Mouse (Mus musculus) adrenal gland, postnatal 25 days (tissue): ENCODE measurements around the gene Msantd2. TPM values are rescaled to one million over a fixed set of nuclear protein-coding genes. Genes with fewer than 3 reads are reported as not detected.

Experiments used
- DNase-seq: peaks from one replicate; pipeline ENCODE4 v3.0.0; 2021; ENCODE audit warnings: mixed read lengths
- total RNA-seq: library from RNA; stranded (reverse); gene quantifications from 2 replicates; pipeline ENCODE4 v1.2.3, GENCODE M21; 2021

Gene Msantd2
- total RNA-seq, 1 experiment from 2014 or later: 28.7 TPM

DNA sequence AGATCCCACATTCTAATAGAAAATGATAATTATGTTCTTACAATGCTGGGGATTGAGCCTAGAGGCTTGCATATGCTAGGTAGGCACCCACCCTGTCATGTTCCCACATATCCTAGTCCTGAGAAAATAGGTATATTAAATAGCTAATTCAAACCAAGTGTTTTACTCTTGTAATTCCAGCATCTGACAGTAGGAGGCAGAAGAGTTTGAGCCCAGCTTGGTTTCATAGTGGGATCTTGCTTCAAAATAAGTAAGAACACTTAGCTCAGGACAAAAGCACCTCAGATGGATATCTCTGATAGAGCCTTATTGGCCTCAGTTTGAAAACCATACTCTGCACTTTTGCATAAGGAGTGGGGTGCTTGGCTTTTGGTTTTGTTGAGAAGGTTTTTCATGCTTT, 15.2 kb downstream of the Msantd2 start:
- DNase-seq: no peak

DNA sequence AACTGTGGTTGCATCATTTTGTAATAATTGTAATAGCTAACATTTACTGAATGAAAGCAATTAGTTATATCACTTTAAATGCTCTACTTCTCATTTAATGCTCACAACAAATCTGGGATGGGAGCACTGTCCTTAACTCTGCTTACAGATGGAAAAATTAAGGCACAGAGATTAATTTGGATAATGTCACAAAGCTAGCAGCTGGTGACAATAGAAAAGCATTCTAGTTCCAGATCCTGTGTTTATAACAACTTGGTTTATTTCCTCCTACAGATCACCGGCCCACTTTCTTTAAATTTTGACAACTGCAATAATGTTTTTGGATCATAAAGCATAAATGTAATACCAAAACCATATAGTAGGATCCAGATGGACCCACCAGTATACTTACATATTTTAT, 16.9 kb downstream of the Msantd2 start:
- DNase-seq: no peak

DNA sequence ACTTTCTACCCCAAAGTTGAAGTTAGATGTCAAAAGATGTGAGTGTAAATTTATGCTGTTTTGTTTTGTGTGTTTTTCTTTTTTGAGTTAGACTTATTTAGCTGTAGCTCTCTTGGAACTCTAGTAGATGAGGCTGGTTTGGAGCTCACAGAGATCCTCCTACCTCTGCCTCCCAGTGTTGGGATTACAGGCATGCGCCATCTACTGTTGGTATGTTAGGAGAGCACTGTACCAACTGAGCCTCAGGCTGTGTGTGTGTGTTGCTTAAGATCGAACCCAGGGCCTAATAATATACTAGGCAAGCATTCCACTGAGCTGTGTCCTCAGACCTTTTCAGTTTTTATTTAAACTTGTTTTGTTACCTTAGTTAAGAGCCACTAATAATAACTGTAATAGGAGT, 23.0 kb downstream of the Msantd2 start:
- no peak for DNase-seq

DNA sequence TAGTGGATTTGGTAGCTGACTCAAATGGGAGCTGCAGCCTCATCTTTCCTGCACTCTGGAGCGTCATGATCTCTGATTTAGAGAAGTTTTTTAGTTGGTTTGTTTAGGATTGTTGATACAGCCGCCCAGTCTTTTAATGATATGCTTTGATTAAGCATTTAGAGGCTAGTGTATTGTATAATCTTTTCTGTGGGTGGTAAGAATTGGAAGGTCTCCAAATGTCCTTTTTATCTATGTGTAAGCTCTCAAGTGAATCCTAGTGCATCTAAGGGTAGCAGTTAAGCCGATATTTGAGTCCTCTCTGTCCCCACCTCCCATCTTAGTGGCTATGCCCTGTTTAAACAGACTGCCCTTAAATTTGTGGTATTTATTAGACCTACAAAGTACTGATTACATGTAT, 25.3 kb downstream of the Msantd2 start:
- no peak for DNase-seq

- DNase-seq: no peak
Measured at GRCm38 (mm10) chr9:37517467-37517866, 28.3 kb downstream of the Msantd2 start.

GRCm38 (mm10) chr9:37518991-37519390, 29.9 kb downstream of the Msantd2 start:
- no peak for DNase-seq

- DNase-seq: no peak
Measured at GRCm38 (mm10) chr9:37519995-37520394, 30.9 kb downstream of the Msantd2 start.

- DNase-seq: no peak
Measured at GRCm38 (mm10) chr9:37525461-37525860, 36.3 kb downstream of the Msantd2 start.

GRCm38 (mm10) chr9:37526443-37527395, 37.6 kb downstream of the Msantd2 start:
- no peak for DNase-seq

DNA sequence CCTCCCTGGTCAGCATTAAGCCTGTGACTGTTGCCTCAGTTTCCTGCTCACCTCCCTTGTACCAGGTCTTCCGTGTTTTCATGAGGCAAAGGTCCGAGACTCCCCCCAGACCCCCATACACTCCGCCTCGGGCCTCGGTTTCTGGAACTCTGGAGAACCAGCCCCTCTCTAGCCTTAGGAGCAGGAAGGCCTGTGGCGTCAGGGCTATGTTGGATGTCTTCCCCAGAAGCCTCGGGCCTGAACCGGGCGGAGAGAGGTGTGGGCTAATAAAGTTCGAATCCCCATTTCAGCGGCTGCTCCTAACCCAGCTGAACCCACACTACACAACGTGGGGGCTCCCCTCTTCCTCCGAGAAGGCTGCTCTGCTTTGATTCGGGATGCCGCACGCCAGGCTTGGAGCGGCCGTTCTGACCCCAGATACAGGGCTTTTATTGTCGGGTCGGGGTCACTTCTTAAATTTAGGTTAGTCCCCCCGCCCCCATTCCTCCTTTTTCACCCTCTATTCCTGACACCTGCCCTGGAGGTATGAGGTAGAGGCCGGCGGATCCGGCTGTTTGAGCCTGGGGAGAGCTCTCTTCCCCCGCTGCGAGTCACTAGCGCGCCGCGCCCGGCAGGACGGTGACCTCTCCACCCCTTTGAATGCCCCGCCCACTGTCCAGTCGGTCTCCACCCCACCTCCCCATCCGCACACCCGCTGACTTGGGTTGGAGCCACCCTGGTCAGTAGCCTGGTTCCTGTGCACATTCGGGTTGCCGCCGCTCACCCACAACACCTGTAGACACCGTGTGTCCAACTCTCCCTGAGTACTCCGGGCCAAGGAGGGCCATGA, 38.5 kb downstream of the Msantd2 start, which contains the start of gene Esam:
TSS of gene Esam (plus strand) at position 683 of the 829 bp plus-strand sequence.
- DNase-seq: peak; percentile 77

- no peak for DNase-seq
Measured at GRCm38 (mm10) chr9:37528225-37528970, 39.3 kb downstream of the Msantd2 start.

DNA sequence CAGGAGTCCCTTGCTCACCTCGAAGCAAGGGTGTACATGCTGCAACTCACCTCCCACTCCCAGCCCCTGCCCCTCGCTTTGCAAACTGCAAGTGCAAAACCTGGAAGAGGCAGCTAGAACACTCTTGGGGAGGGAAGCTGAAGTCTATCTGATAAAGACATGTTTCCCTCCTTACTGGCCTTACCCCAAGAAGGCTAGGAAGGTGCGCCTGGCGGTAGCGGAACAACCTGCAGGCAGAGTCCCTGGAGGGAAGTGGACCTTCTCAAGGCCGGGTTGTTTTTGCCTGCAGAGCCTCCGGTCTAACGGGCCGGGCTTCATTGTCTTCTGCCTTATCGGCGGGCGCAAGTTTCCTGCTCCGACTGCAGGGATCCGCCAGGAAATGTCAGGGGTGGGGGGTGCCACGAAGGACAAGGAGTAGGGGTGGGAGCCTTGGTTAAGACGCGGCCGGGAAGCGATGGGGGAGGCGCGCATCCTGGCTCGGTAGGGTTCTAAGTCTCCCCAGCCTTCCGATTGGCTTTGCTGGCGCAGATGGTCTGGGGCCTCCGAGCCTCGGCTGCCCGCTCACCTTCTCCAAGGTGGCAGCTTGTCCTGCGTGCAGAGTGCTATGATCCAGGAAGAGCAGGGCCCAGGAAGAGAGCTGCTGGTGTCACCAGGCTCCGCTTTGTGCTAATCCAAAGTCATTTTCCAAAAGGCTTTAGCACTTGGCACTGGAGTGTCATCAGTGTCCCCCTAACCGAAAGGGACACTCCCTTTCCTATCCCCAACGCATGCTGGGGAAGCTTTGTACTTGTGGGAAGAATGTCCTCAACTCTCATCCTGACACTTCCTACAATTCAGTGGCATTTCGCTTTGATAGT, 41.1 kb downstream of the Msantd2 start:
- DNase-seq: peak; percentile 64

GRCm38 (mm10) chr9:37530888-37531705, 42.0 kb downstream of the Msantd2 start:
- peak; percentile 55 for DNase-seq

DNA sequence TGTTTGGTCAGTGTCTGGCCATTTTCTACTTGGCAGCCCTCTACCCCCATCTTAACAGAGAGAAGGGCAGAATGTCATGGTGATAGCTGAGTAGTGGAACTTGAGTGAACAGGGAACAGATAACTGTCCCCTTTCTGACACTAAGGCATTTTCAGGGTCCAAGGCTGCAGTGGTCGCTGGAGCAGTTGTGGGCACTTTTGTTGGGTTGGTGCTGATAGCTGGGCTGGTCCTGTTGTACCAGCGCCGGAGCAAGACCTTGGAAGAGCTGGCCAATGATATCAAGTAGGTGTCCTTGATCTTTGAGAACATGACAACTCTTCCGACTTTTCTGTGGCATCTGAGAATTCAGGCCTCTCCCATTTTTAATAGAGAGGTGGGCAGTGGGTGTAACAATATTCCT, 47.7 kb downstream of the Msantd2 start:
- no peak for DNase-seq

- DNase-seq: no peak
Measured at GRCm38 (mm10) chr9:37537658-37538250, 48.6 kb downstream of the Msantd2 start.

GRCm38 (mm10) chr9:37539170-37540025, 50.3 kb downstream of the Msantd2 start, which contains the start of gene Vsig2:
TSS of gene Vsig2 (plus strand) at chr9:37539255.
- DNase-seq: no peak

DNA sequence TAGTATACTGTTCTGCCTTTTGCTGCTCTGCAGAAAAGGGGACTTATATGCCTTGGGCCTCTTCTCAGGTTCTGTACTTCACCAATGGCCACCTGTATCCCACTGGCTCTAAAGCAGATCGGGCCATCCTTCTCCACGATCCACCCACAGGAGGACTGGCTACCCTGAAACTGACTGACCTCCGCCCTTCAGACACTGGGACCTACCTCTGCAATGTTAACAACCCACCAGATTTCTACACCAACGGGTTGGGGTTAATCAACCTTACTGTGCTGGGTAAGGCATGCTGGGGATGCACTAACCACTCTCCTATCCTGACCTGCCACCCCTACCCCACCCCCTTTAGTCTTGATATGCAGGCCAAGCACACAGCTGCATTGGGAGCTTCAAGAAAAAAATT, 51.1 kb downstream of the Msantd2 start:
- DNase-seq: no peak

DNA sequence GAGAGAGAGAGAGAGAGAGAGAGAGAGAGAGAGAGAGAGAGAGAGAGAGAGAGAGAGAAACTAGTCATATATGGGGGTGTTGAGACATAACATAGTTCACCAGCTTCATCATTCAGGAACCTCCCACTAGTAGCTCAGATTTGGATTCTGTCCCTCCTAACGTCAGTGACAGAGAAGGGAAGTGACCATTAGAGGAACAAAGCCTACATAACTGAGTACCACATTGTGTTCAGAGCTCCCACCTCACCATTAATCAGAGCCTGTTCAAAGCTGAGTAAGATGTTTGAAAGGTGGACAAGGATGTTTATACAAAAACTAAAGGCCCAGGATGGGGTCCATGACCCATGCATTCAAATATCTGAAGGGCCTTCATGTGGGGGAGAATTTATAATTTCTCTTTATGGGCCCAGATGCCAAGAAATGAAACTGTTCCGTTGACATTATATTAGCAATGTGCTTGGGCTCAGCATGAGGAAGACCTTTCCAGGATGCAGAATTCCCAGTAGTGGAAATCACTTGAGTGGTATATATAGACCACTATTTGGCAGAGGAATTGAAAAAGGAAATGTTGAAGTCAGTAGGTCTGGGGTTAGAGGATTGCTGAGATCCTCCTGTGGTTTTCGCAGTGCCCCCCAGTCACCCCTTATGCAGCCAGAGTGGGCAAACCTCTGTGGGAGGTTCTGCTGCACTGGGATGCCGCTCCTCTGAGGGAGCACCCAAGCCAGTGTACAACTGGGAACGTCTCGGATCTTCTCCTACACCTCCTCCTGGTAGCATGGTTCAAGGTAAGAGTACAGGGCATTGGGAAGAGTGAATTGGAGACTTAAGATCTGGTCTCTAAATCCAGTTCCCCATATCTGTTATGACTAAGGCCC, 51.8 kb downstream of the Msantd2 start:
- DNase-seq: no peak
